Mouse (Mus musculus): ENCODE data around the gene Igfbp4.
A peak's percentile ranks its signal among the peaks of the same experiment; 100 is the strongest.

Gene Igfbp4

DNA sequence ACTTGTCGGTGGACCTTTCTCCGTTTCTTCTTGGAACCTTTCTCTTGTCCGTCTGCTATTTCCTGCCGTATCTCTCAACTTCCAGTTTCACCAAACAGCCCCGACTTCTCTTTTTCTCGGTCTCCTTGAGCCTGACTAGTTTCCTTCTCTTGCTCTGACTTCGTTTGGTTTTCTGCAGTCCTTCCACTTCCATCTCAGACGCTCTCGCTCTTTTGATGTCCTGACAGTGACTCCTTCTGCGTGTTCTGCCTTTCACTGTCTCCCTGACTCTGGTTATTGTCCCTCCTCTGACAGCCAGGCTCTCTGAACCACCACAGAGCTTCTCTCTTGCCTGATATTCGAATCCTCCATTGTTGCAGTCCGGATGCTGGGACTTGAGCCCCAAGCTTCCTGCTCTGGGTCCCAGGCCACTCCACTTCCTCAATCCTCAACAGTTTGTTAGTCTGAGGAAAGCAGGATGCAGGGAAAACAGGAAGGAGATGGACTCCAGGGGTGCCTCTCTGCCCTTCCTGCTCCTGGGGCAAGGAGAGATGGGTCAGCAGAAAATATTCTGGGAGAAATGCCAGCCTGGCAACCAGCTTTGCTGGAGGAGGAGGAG, 1.9 kb downstream of the Igfbp4 start:
- no peak for DNase-seq

DNA sequence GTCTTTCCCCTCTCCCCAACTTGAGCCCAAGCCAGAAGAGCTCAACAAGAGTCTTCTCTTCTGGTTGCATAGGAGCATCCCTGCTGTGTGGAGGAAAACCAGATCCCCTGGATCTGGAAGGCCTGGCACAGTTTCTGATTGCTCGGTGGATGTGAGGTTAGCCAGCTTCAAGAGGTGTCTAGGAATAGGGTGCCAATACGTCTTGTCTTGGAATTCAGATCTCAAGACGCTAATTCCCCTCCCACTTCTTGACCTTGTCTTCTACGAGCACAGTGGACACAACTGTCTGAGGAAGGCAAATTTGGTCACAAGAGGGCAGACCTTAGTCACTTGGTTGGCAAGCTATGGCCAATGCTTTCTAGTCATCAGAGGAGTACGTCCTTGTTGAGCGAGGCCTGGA, 2.6 kb downstream of the Igfbp4 start:
- DNase-seq, result no peak

DNA sequence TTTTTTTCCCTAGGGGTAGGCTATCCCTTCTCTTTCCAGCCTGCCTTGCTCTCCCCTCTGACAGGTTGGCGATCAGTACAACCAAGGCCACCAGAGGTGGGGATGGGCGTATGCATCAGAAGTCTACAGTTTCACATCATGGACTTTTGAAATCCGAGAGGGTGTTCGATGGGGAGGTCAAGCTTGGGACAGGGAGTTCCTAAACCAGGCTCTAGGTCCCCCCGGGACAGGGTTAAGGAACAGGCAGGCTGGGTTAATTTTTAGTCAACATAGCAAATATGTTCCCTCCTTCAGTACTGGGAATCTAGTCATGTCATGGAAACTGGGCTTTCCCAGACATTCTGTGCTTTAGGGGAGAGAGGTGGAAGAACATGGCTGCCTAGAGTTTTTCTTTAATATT, 3.3 kb downstream of the Igfbp4 start:
- DNase-seq, result peak; percentile 25

DNA sequence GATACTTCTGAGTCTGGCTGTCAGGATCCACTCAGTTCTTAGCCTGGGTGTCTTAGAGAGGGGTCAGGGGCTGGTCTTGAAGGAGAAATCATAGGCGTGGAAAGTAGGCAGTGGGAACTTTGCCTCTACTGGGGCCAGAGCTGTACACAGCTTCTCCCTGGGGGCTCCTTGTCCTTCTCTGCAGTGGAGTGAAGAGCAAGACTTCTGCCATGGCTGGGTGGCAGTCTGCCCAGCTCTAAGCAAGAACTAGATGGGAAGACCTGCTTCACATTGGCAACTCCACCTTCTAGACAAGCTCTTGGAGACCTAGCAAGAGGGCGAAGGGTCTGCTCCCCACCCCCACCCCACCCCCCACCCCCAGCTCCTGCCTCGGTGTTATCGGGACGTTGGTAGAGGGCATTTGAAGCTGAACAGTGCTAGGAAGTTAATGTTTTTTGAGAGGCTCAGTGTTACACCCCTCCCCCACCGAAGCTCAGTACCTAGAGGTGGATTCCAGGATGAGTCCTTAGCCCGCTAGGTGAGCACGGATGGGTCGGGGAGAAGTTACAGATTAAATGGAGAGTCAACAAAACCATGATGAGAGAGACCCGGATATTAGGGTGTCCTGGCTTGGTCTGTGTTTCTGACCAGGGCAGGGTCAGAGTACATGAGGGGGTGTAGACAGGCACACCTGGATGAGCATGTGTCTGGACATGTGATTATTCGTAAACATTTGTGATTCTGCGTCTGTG, 4.3 kb downstream of the Igfbp4 start:
- DNase-seq, result peak; percentile 46

DNA sequence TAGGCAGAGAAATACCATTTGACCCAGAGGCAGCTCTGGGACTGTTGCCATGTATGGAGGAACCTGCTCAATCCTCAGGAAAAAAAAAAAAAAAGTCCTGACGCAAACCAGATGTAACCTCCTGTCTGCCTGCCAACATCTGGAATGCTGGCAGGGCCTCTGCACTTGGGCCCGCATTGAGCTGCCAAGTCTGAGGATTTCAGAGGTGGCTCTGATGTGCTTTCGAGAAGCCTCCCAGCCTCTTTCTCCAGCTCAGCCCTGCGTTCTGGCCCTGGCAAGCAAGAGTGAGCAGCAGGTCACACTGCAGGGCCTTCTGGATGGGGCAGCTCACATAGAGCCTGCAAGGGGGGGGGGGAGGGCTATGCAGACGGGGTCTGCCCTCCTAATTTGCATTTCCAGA, 6.1 kb downstream of the Igfbp4 start:
- no peak for DNase-seq

DNA sequence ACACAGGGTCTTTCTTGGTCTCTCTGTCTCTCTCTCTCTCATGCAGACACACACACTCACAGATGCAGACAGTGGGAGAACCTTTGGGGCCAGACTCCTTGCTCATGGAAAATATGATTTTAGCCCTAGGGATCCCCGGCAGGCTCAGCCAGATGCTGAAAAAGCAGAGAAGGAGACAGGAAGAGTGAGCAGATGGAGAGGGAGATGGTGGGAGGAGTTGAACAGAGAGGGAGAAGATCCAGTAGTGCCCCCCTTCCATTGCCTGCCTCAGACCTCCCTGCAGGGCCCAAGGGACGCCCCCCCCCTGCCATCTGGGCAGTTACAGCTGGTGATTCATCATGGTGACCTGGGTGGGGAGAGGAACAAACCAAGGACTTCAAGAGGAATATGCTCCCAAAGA, 6.6 kb downstream of the Igfbp4 start:
- DNase-seq, result no peak

DNA sequence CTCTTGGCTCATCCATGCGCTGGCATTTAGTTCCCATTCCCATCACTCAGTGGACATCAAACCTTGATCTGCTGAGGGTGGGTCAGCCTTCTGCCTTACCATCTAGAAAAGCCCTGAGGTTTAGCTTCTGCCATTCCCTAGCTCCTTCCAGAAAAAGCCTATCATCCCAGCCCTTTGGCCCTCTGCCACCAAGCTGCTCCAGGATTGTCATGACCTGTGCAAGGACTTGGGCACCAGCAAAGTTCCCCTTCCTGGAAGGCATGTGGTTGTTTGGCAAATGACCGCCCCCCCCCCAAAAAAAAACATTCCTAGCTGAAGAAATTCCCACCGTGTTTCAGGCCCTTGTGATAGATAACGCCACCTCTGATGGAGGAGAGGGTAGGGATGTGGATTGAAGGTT, 14.1 kb downstream of the Igfbp4 start:
- no peak for DNase-seq

DNA sequence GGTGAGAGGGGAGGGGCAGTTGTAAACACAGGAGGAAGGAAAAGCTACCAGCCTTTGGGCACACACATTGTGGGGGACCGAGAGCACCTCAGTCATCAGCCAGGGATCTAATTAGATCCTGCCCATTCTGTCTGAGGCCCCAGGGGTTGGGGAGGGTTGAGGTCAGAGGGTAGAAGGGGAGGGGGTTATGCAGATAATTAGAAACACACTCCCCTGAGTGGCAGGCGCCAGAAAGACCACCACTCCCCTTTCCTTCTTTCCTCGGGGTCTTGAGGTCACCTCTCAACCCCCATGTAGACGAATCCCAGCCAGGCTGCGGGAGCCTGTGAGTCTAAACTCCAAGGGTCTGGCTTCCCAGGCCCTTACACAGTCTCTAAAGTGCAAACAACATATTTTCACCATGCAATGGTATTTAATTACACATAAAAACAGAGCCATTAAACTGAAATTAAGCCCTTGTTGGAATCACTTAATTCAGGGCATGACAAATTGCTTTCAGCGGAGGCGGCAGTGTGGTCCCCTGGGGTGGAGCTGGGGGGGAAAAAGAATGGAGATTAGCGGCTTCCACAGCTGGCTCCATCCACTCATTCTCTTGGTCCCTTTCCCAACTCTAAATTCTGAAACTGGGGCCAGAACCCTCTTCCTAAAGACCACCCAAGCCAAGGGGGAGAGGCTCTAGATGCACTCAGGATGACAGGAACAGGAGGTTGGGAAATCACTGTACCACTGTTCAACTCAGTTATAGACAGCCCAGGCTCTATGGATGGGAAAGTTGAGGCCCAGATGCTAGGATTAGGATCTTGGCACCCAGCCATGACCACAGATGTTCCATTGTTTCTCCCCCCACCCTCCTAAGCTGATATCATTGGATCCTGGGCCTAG, 14.8 kb downstream of the Igfbp4 start:
- DNase-seq, result no peak

DNA sequence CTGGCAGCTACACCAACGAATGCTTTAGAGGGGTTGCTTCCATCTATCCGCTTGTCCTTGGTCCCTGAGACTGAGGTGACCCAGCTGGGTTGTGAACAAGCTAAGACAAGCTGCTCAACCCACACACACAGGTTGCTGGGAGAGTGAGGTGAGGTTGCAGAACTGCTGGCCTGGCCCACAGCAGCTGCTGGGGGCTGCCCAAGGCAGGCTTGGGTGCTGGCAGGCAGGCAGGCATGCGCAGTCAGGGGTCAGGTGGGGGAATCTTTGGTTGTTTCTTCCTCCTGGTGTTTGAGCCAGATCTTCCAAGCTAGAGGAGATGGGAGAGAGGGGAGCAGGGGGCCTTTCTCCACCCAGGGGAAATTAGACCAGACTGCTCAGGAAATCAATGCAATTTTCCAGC, 19.4 kb downstream of the Igfbp4 start:
- no peak for DNase-seq

DNA sequence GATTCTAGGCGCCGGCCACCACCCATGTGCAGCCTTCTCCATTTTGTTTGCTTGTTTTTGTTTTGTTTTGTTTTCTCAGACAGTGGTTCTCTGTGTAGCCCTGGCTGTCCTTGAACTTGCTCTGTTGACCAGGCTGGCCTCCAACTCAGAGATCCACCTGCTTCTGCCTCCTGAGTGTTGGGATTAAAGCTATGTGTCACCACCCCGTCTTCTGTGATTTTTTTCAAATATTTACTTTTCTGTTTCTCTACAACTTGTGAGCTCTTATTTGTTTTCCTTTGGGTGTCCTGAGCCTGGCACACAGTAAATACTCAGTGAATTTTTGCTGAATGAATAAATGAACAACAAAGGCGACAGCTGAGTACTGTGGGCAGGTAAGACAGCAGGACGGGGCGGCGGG, 21.6 kb downstream of the Igfbp4 start:
- DNase-seq, result no peak

DNA sequence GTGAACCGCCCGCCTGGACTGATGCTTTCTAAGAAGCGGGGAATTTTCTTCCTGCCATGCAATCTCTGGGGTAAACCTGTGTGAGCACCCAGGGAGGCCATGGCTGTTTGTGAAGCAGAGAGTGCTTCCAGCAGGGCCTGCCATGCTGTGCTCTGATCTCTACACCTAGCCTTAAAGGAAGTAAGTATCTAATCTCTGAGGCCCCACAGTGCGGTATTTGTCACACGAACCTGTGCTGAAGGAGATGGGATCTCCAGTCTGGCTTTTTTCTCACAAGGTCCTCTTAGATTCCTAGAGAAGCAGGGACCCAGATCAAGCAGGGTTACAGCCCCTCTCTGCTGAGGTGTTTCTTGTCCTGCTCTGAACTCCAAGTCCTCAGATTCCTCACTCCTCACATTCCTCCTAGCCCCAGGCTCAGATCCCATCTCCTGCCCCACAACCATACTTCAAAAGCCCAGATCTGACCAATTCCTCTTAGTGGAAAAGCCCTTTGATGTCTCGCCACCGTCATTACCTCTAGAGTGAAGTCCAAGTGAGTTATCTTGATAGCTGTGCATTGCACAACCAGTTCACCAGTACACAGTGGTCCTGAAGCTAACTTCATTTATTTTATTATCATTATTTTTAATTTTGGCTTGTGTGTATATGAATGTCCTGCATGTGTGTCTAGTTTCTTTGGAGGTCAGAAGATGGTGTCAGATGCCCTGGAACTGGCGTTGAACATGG, 22.5 kb downstream of the Igfbp4 start:
- DNase-seq, result no peak

DNA sequence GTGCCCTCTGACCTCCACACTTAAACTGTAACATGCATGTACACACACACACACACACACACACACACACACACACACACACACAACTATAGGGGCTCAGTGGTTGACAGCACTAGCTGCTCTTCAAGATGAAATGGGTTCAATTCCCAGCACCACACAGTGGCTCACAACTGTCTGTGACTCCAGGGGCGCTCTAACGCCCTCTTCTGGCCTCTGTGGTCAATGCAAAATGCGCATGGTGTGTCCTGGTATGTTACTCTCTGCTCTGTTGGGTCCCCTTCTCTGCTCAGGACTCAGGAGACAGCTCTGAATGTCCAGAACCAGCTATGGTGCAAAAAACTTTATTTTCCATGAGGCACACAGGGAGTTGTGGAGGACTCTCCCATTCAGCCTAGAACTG, 24.3 kb downstream of the Igfbp4 start:
- no peak for DNase-seq

DNA sequence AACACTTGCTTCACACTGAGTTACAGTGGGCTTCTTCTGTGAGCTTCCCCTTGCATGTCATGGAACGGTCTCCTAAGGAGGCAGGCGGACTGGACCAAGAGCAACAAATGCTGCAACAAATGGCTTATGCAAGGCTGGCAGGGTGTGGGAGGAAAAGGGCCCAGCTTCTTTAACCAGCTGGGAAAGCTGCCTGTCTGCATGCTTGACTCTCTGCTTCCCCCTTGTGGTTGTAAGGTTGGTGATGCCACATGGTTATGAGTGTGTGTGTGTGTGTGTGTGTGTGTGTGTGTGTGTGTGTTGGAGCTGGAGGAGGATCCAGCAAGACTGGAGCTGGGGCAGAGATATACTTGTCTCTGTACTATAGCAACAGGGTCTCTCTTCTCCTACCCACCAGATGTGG, 24.9 kb downstream of the Igfbp4 start:
- peak; percentile 71 for DNase-seq

DNA sequence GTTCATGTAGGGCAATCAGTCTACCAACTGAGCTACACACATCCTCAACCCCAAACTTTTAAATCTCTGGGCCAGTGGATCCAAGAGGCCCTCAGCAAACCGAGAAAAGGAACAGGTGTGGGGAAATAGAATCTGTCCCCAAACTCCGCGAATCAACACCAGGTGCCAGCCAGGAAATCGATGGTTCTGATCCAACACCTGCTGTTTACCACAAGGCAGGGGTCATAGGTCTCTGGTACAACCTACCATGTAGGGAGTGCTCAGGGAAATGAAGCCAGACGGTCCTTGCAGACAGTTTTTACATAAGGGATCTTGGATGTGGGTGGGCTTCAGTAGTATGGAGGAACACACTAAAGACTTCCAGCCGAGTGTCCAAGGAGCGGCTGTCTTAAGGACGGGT, 26.5 kb downstream of the Igfbp4 start:
- no peak for DNase-seq

DNA sequence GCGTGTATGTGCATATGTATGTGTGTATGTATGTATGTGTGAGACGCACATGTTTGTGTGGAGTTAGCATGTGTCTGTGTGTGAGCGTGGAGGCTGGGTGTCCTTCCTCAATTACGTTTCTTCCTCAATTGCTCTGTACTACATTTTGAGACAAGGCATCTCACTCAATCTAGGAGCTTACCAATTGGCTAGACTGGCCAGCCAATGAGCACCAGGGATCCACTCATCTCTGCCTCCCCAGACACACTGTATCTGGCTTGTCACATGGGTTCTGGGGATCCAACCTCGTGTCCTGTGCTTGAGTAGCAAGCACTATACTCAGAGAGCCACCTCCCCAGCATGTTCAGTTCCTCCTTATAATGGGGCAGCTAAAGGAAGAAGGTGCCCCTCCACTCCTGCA, 27.4 kb downstream of the Igfbp4 start:
- no peak for DNase-seq

DNA sequence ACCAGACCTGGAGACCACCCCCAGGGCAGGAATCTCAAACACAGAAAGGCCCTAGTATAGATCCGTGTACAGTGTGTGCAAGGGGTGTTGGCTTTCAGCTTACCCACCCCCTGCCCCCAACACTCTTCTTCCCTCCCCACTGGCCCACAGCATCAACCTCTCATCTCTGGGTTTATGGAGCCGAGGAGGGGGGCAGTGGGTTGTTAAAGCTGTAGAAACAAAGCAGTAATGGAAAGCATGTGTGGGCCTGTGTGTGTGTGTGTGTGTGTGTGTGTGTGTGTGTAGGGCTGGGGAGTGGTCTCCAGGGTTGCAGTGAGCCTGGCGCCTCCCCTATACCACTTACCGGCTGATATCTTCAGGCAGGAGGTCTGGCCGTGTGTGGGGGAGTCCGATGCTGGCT, 30.8 kb downstream of the Igfbp4 start:
- peak; percentile 35 for DNase-seq

DNA sequence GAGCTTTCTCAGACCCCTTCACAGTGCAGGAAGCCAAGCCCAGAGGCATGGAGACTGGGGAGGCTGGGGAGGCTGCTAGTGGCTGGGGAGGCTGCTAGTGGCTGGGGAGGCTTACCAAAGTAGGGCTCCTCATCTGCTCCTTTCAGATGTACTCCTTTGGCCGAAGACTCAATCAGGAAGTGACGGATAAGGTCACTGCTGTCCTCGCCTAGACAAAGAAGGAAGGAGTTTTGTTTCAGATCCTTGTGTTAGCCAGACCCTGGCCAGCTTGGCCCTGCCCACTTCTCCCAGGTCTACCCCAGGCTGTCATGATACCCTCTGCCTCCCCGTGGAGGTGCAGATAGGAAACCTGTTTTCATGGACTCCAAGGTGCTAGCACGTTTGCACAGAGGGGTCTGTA, 32.7 kb downstream of the Igfbp4 start:
- no peak for DNase-seq

DNA sequence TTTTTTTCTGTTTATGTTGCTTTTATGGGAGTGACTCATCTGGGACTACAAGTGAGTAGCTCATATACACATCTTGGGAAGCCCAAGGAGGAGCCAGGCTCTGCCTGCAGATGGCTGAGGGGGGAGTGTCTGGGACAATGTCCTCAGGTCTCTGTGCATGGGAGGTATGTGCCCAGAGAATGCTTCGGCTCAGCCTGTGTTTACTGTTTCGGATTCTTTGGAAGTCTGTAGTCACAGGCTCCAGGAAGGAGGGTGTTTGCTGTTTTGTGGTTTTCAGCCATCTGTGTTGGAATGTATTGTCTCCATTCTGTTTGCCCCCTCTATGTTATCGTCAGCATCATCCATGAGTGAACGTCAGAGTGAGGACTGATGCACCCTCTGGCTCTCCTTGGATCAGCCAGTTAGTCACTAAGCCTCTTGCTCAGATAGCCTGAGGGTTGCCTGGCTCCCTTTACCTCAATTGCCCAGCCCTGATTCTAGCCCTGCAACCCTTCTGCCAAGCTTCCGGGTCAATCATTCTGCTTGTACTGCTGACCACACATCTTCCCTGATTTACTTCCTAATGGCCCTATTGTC, 35.8 kb downstream of the Igfbp4 start:
- DNase-seq, result no peak

DNA sequence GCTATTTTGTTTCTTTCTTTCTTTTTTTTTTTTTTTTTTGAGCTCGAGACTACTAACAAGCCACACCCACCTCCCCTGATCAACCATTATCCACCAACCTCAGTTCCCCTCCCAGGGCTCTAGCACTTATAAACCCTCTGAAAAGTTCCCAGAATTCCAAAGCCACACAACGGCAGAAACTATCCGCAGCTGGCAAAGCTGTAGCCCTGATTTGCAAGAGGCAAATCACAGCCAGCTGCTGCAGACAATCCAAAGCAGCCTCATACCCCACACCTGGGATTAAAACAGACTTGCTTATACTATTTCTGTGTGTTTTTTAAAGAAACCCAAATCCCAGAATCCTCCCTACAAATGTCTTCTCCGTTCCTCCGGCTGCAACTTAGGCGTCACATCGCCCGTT, 36.8 kb downstream of the Igfbp4 start:
- DNase-seq, result no peak

DNA sequence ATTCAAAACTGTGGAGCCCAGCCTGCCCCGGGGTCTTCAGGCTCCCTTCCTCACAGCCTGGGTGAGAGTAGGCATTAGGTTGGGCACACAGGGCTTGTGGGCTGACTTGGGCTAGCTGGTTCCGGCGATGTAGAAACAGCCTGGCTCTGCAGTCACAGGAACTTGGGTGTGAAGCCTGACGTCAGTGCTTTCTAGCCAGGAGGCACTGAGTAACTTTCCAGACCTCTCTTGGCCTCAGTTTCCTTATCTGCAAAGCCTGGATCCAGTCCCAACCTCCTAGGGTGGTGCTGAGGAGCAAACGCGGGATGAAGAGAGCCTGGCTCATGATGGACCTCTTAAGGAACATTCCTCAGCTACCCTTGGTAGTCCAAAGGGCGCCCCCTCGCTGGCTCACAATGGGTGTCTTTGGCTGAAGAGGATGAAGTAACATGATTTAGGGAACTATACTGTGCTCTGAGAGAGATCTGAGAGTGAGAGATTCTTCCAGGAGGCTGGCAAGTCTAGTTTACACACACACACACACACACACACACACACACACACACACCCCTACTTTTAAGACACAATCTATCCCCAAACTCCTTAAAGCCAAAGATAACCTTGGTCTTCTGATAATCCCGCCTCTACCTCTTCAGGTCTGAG, 40.0 kb downstream of the Igfbp4 start:
- no peak for DNase-seq

DNA sequence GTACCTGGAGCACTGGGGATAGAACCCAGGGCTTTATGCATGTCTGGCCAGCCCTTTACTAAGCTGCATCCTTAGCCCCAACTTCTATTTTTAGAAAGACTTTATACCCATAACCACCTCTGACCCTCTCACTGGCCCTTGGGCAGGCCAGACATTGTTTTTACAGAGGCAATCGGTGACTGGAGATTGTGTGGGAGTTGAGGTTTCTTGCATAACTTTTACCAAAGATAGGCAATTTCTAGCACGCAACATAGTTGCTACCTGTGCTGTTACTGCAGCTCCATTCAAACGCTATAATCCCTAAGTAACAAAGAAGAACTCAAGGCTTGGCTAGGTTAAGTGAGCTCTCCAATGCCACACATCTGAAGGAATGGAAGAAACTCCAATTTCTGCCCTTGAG, 40.5 kb downstream of the Igfbp4 start:
- no peak for DNase-seq

DNA sequence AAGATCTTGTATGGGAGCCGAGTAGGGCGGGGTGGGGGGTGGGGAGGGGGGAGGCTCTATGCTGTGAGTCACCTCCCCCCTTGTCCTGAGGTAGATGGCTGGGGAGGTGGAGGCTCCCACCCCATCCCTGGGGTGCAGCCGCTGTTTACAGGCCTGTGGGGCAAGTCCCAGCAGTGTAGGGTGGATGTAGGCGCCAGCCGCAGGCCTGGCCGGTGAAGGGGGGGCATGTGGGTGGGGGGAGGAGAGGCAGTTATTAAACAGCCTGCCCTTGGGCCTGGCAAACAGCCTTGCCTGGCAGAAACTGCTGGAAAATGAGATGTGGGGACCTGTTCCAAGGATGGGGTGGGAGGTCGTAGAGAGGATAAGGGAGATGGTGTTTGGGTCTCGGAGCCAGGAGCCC, 41.1 kb downstream of the Igfbp4 start:
- DNase-seq, result no peak

DNA sequence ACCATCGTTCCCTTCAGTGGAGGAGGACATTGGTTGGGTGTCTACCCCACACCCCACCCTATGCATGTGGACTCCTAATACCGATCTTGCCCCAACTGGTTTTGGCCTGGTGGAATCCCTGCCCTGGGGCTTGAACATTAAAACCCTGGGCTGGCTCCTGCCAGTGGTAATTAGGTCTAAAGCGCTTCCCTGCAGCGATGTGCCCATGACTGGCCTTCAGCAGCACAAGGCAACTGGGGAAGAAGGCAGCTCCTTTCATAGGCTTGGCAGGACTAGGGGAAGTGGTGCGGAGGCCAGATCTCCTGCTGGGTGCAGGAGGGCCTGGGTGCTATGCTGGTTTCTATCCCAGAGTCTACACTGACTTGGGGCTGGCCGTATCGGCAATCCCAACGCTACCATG, 42.5 kb downstream of the Igfbp4 start:
- no peak for DNase-seq
